Mouse (Mus musculus): ENCODE measurements around the gene Sfmbt1.
"Not testable (repeated sequence)": the region's sequence is repeated elsewhere in the genome, so short reads cannot be mapped to it uniquely, and the experiment has no call there.

The Sfmbt1 gene

GRCm38 (mm10) chr14:30716953-30717285 is 2.3 kb downstream of the Sfmbt1 start:
- peak; percentile 74 for DNase-seq (ENCODE audit: low spot score)

GRCm38 (mm10) chr14:30718696-30719095 is 4.0 kb downstream of the Sfmbt1 start:
- DNase-seq (ENCODE audit: low spot score): not testable (repeated sequence)

GRCm38 (mm10) chr14:30719514-30719913 is 4.9 kb downstream of the Sfmbt1 start:
- no peak for DNase-seq (ENCODE audit: low spot score)

GRCm38 (mm10) chr14:30721850-30722249 is 7.2 kb downstream of the Sfmbt1 start:
- DNase-seq (ENCODE audit: low spot score): no peak

- no peak for DNase-seq (ENCODE audit: low spot score)
Measured at GRCm38 (mm10) chr14:30722406-30722805, 7.8 kb downstream of the Sfmbt1 start.

- no peak for DNase-seq (ENCODE audit: low spot score)
Measured at GRCm38 (mm10) chr14:30731896-30732295, 17.2 kb downstream of the Sfmbt1 start.

- no peak for DNase-seq (ENCODE audit: low spot score)
Measured at GRCm38 (mm10) chr14:30734665-30735064, 20.0 kb downstream of the Sfmbt1 start.

- no peak for DNase-seq (ENCODE audit: low spot score)
Measured at GRCm38 (mm10) chr14:30735810-30736209, 21.2 kb downstream of the Sfmbt1 start.

GRCm38 (mm10) chr14:30736413-30736812 is 21.8 kb downstream of the Sfmbt1 start:
- no peak for DNase-seq (ENCODE audit: low spot score)

- no peak for DNase-seq (ENCODE audit: low spot score)
Measured at GRCm38 (mm10) chr14:30743891-30744290, 29.2 kb downstream of the Sfmbt1 start.

- no peak for DNase-seq (ENCODE audit: low spot score)
Measured at GRCm38 (mm10) chr14:30746160-30746559, 31.5 kb downstream of the Sfmbt1 start.

GRCm38 (mm10) chr14:30757239-30757638 is 42.6 kb downstream of the Sfmbt1 start:
- DNase-seq (ENCODE audit: low spot score): no peak

- DNase-seq (ENCODE audit: low spot score): no peak
Measured at GRCm38 (mm10) chr14:30761211-30761610, 46.6 kb downstream of the Sfmbt1 start.

GRCm38 (mm10) chr14:30762131-30762903 is 47.7 kb downstream of the Sfmbt1 start:
- no peak for DNase-seq (ENCODE audit: low spot score)

- DNase-seq (ENCODE audit: low spot score): peak; percentile 23
Measured at GRCm38 (mm10) chr14:30762904-30763568, 48.4 kb downstream of the Sfmbt1 start.

- DNase-seq (ENCODE audit: low spot score): no peak
Measured at GRCm38 (mm10) chr14:30784614-30785013, 70.0 kb downstream of the Sfmbt1 start.

- no peak for DNase-seq (ENCODE audit: low spot score)
Measured at GRCm38 (mm10) chr14:30789471-30789870, 74.8 kb downstream of the Sfmbt1 start.

- DNase-seq (ENCODE audit: low spot score): no peak
Measured at GRCm38 (mm10) chr14:30792871-30793270, 78.2 kb downstream of the Sfmbt1 start.

GRCm38 (mm10) chr14:30801756-30802155 is 87.1 kb downstream of the Sfmbt1 start:
- no peak for DNase-seq (ENCODE audit: low spot score)

GRCm38 (mm10) chr14:30821136-30821535 is 106.5 kb downstream of the Sfmbt1 start:
- no peak for DNase-seq (ENCODE audit: low spot score)

GRCm38 (mm10) chr14:30824456-30824995 is 109.9 kb downstream of the Sfmbt1 start:
- no peak for DNase-seq (ENCODE audit: low spot score)

GRCm38 (mm10) chr14:30825021-30825475 is 110.4 kb downstream of the Sfmbt1 start:
- DNase-seq (ENCODE audit: low spot score): no peak

- DNase-seq (ENCODE audit: low spot score): peak; percentile 92
Measured at GRCm38 (mm10) chr14:30825476-30826131, 111.0 kb downstream of the Sfmbt1 start, which contains the start of gene Tmem110. Gene Tmem110 (plus strand): TSS chr14:30825590.
